ENCODE assay signal across 17 mouse cellular contexts in genomic region chr19:29653768-29654265, GRCm38 (mm10). TPM values are rescaled to one million over a fixed set of nuclear protein-coding genes. Genes with fewer than 3 reads are reported as not detected.
"Had no signal": no experiment of that assay in that cellular context is flagged by ENCODE, and none has a peak within 500 bp of the region (broad histone marks: within the 10 kb centered on the region; RNA-seq: fewer than 3 reads in every experiment).

No protein-coding gene starts in this region.

- H3K9me3 ChIP-seq: limb, embryonic 15.5 days; liver, embryonic 13.5 days; lung, embryonic 15.5 days; midbrain, embryonic 15.5 days; neural tube, embryonic 13.5 days; stomach, embryonic 15.5 days had no signal

- H3K36me3 ChIP-seq: limb, embryonic 15.5 days; liver, embryonic 13.5 days; lung, embryonic 15.5 days; midbrain, embryonic 15.5 days; neural tube, embryonic 13.5 days; stomach, embryonic 15.5 days had no signal

- DNase-seq: kidney, adult 9 months; kidney, postnatal 10 days; kidney, postnatal 4 days; liver, embryonic 13.5 days; liver, postnatal 0 days; lung, postnatal 14 days; right cerebral cortex, postnatal 14 days; thymus, postnatal 25 days had no signal

- H3K4me3 ChIP-seq: layer of hippocampus, adult 2 months; limb, embryonic 15.5 days; liver, embryonic 13.5 days; lung, embryonic 15.5 days; megakaryocyte, embryonic 14.5 days; midbrain, embryonic 15.5 days; neural tube, embryonic 13.5 days; stomach, embryonic 15.5 days had no signal

- H3K27me3 ChIP-seq: limb, embryonic 15.5 days; liver, embryonic 13.5 days; midbrain, embryonic 15.5 days; neural tube, embryonic 13.5 days; stomach, embryonic 15.5 days had no signal

- H3K27ac ChIP-seq: layer of hippocampus, adult 2 months; limb, embryonic 15.5 days; liver, embryonic 13.5 days; lung, embryonic 15.5 days; macrophage; midbrain, embryonic 15.5 days; neural tube, embryonic 13.5 days; stomach, embryonic 15.5 days had no signal

- H3K4me1 ChIP-seq: lung, embryonic 15.5 days; midbrain, embryonic 15.5 days; neural tube, embryonic 13.5 days; stomach, embryonic 15.5 days had no signal

RNA-seq across cellular contexts. Expression of gene Mlana, which starts 43.8 kb away (rescaled TPM):
- polyA plus RNA-seq: limb, embryonic 11.5 days; liver, embryonic 13.5 days; liver, postnatal 0 days; lung, embryonic 15.5 days; midbrain, embryonic 15.5 days; neural tube, embryonic 13.5 days; stomach, embryonic 15.5 days had no signal
